In genomic region chr17:47597261-47597660, GRCm38 (mm10) we compare ENCODE assay signal across 8 mouse cellular contexts. TPM values are rescaled to one million over a fixed set of nuclear protein-coding genes. Genes with fewer than 3 reads are reported as not detected.
DNase-seq lines count a peak whose midpoint lies in the region; ATAC-seq lines count a peak whose summit lies in the region.

No protein-coding gene starts in this region.

- 53% methylated on average over 13 of the region's 13 CpGs for WGBS in embryonic facial prominence, embryonic 15.5 days
- WGBS in neural tube, embryonic 12.5 days: 82% methylated on average over 13 of the region's 13 CpGs

- peak overlapping the region; percentile 79 for H3K4me2 ChIP-seq in embryonic facial prominence, embryonic 15.5 days (replicated peaks)
- H3K4me2 ChIP-seq in neural tube, embryonic 12.5 days (replicated peaks): peak overlapping the region; percentile 24

- H3K4me3 ChIP-seq in embryonic facial prominence, embryonic 15.5 days (replicated peaks): peak overlapping the region; percentile 88
- H3K4me3 ChIP-seq in neural tube, embryonic 12.5 days: no peak overlapping the region

- H3K36me3 ChIP-seq in embryonic facial prominence, embryonic 15.5 days: peaks cover 48% of the 10 kb centered on the region
- H3K36me3 ChIP-seq in neural tube, embryonic 12.5 days: peaks cover 41% of the 10 kb centered on the region

- ATAC-seq in embryonic facial prominence, embryonic 15.5 days (ENCODE audit: insufficient number of reproducible peaks, low FRiP score, low TSS enrichment, low read depth): no peak
- no peak for ATAC-seq in neural tube, embryonic 12.5 days (ENCODE audit: low FRiP score, low read depth)

- DNase-seq in lung, postnatal 10 days: peak; percentile 33
- no peak for DNase-seq in lung, postnatal 36 days
- peak; percentile 44 for DNase-seq in induced T-regulatory cell, adult 2 months (ENCODE audit: low read depth)
- no peak for DNase-seq in right cerebral cortex, postnatal 36 days (ENCODE audit: low spot score in 2 of 2)
- DNase-seq in layer of hippocampus, adult 9-11 months: no peak
- no peak for DNase-seq in urinary bladder, postnatal 36 days (ENCODE audit: low spot score in 2 of 2)

- 0 out of 2 replicates have a peak overlapping the region, but pooled peaks have one; percentile 54 for H3K9ac ChIP-seq in embryonic facial prominence, embryonic 15.5 days
- 0 out of 2 replicates have a peak overlapping the region, but pooled peaks have one; percentile 75 for H3K9ac ChIP-seq in neural tube, embryonic 12.5 days

- H3K27me3 ChIP-seq in embryonic facial prominence, embryonic 15.5 days: no peaks in the 10 kb centered on the region
- H3K27me3 ChIP-seq in neural tube, embryonic 12.5 days (replicated peaks): no peaks in the 10 kb centered on the region

- H3K27ac ChIP-seq in embryonic facial prominence, embryonic 15.5 days (replicated peaks): peak overlapping the region; percentile 99
- H3K27ac ChIP-seq in neural tube, embryonic 12.5 days: no peak overlapping the region

- no peaks in the 10 kb centered on the region for H3K9me3 ChIP-seq in embryonic facial prominence, embryonic 15.5 days (replicated peaks)
- no peaks in the 10 kb centered on the region for H3K9me3 ChIP-seq in neural tube, embryonic 12.5 days

- peaks cover 41% of the 10 kb centered on the region for H3K4me1 ChIP-seq in embryonic facial prominence, embryonic 15.5 days
- H3K4me1 ChIP-seq in neural tube, embryonic 12.5 days: peaks cover 38% of the 10 kb centered on the region

RNA-seq across cellular contexts. Expression of gene Bysl, which starts 14.0 kb away (rescaled TPM):
- polyA plus RNA-seq in embryonic facial prominence, embryonic 15.5 days (2015; fragmentation: Nextera tagmentation; extraction: Ambion mirVana): 23.9 and 24.6 TPM in 2 replicates
- polyA plus RNA-seq in neural tube, embryonic 12.5 days (2016; fragmentation: Nextera tagmentation; extraction: Ambion mirVana): 32.5 and 35.9 TPM in 2 replicates

RNA-seq across cellular contexts. Expression of gene Med20, which starts 14.1 kb away (rescaled TPM):
- polyA plus RNA-seq in embryonic facial prominence, embryonic 15.5 days (2015; fragmentation: Nextera tagmentation; extraction: Ambion mirVana): 51.9 and 55.2 TPM in 2 replicates
- polyA plus RNA-seq in neural tube, embryonic 12.5 days (2016; fragmentation: Nextera tagmentation; extraction: Ambion mirVana): 39.7 and 41.6 TPM in 2 replicates

RNA-seq across cellular contexts. Expression of gene Gm20517, which starts 14.1 kb away (rescaled TPM):
- 1.6 TPM in 2 replicates for polyA plus RNA-seq in embryonic facial prominence, embryonic 15.5 days (2015; fragmentation: Nextera tagmentation; extraction: Ambion mirVana)
- polyA plus RNA-seq in neural tube, embryonic 12.5 days (2016; fragmentation: Nextera tagmentation; extraction: Ambion mirVana): 2.0 and 2.4 TPM in 2 replicates

RNA-seq across cellular contexts. Expression of gene Usp49, which starts 33.2 kb away (rescaled TPM):
- 4.4 and 5.2 TPM in 2 replicates for polyA plus RNA-seq in embryonic facial prominence, embryonic 15.5 days (2015; fragmentation: Nextera tagmentation; extraction: Ambion mirVana)
- 10.4 and 12.5 TPM in 2 replicates for polyA plus RNA-seq in neural tube, embryonic 12.5 days (2016; fragmentation: Nextera tagmentation; extraction: Ambion mirVana)

Comparison
In these comparisons a context has a peak if more than half of its experiments do, and no peak if none do; other contexts are left out.
1. DNase-seq: peak in lung, postnatal 10 days (single experiment) and induced T-regulatory cell, adult 2 months (single experiment); none in lung, postnatal 36 days (single experiment), right cerebral cortex, postnatal 36 days (0 of 2), layer of hippocampus, adult 9-11 months (single experiment) and urinary bladder, postnatal 36 days (0 of 2).